21 mouse cellular contexts compared by ENCODE assay signal in genomic region chr11:96431871-96432270, GRCm38 (mm10). TPM values are rescaled to one million over a fixed set of nuclear protein-coding genes. Genes with fewer than 3 reads are reported as not detected.
DNase-seq lines count a peak whose midpoint lies in the region; ATAC-seq and TF ChIP-seq lines count a peak whose summit lies in the region.
"Had no signal": no experiment of that assay in that cellular context is flagged by ENCODE, and none has a peak within 500 bp of the region (broad histone marks: within the 10 kb centered on the region; RNA-seq: fewer than 3 reads in every experiment).

No protein-coding gene starts in this region.

- no peak overlapping the region for H3K9ac ChIP-seq in kidney, postnatal 0 days (ENCODE audit: low read depth, low read length)
- H3K9ac ChIP-seq in limb, embryonic 13.5 days = 0 out of 2 replicates have a peak overlapping the region, but pooled peaks have one; percentile 1
- H3K9ac ChIP-seq in neural tube, embryonic 14.5 days (replicated peaks; ENCODE audit: low read depth, low read length) = no peak overlapping the region
- H3K9ac ChIP-seq: forebrain, embryonic 15.5 days; heart, embryonic 15.5 days; hindbrain, embryonic 13.5 days had no signal

- H3K36me3 ChIP-seq in kidney, postnatal 0 days (ENCODE audit: insufficient read depth, low read length) = no peaks in the 10 kb centered on the region
- H3K36me3 ChIP-seq in limb, embryonic 13.5 days = no peaks in the 10 kb centered on the region
- no peaks in the 10 kb centered on the region for H3K36me3 ChIP-seq in neural tube, embryonic 14.5 days (ENCODE audit: control insufficient read depth, insufficient read depth, low read length)
- H3K36me3 ChIP-seq: forebrain, embryonic 15.5 days; heart, embryonic 10.5 days; heart, embryonic 15.5 days; hindbrain, embryonic 13.5 days had no signal

- H3K27ac ChIP-seq in kidney, postnatal 0 days = no peak overlapping the region
- no peak overlapping the region for H3K27ac ChIP-seq in limb, embryonic 13.5 days
- H3K27ac ChIP-seq in neural tube, embryonic 14.5 days (ENCODE audit: low read depth, low read length) = peak overlapping the region; percentile 45
- H3K27ac ChIP-seq: forebrain, embryonic 15.5 days; heart, embryonic 10.5 days; heart, embryonic 15.5 days; hindbrain, postnatal 0 days had no signal

- H3K4me3 ChIP-seq in kidney, postnatal 0 days (replicated peaks; ENCODE audit: low read depth, low read length) = no peak overlapping the region
- H3K4me3 ChIP-seq in limb, embryonic 13.5 days = no peak overlapping the region
- no peak overlapping the region for H3K4me3 ChIP-seq in neural tube, embryonic 14.5 days (ENCODE audit: low read depth, low read length)
- H3K4me3 ChIP-seq: forebrain, embryonic 15.5 days; heart, embryonic 10.5 days; heart, embryonic 15.5 days; hindbrain, embryonic 13.5 days had no signal

- no peak for TF ChIP-seq CTCF in kidney, postnatal 0 days (IDR thresholded peaks at IDR 0.05; ENCODE audit: low read depth)

- 14% methylated on average over 9 of the region's 9 CpGs for WGBS in kidney, postnatal 0 days
- WGBS in limb, embryonic 13.5 days = 16% methylated on average over 9 of the region's 9 CpGs
- 15% methylated on average over 9 of the region's 9 CpGs for WGBS in neural tube, embryonic 14.5 days

- no peak for ATAC-seq in kidney, postnatal 0 days (replicated peaks; ENCODE audit: low FRiP score, low read depth)
- ATAC-seq in limb, embryonic 13.5 days (ENCODE audit: low FRiP score, low read depth) = no peak
- no peak for ATAC-seq in neural tube, embryonic 14.5 days (ENCODE audit: low read depth)
- ATAC-seq: activated CD4-positive, CD25-positive, alpha-beta regulatory T cell, adult 4 months; forebrain, embryonic 15.5 days; hindbrain, postnatal 0 days; Patski had no signal

- peaks cover 3% of the 10 kb centered on the region for H3K4me1 ChIP-seq in kidney, postnatal 0 days (replicated peaks; ENCODE audit: insufficient read depth, low read length)
- no peaks in the 10 kb centered on the region for H3K4me1 ChIP-seq in limb, embryonic 13.5 days
- H3K4me1 ChIP-seq in neural tube, embryonic 14.5 days (ENCODE audit: control insufficient read depth, insufficient read depth, low read length) = peaks cover 6% of the 10 kb centered on the region; the same call in 1 of the 2 replicates
- H3K4me1 ChIP-seq: forebrain, embryonic 15.5 days; heart, embryonic 15.5 days had no signal

- DNase-seq in embryo, embryonic 10.5 days (ENCODE audit: low spot score) = peak; percentile 61
- DNase-seq in embryo, embryonic 10 days (ENCODE audit: low spot score) = no peak
- DNase-seq in kidney, postnatal 0 days (ENCODE audit: low spot score) = peak; percentile 27
- DNase-seq in kidney, postnatal 10 days = no peak
- no peak for DNase-seq in right cerebral cortex, postnatal 25 days
- no peak for DNase-seq in spleen, adult 12 weeks (ENCODE audit: low spot score)
- DNase-seq: adrenal gland, postnatal 36 days; cerebellum, adult 2 months; cerebellum, postnatal 10 days; gastrocnemius, postnatal 10 days; heart, adult 18-20 months; heart, postnatal 14 days had no signal

- H3K9me3 ChIP-seq in kidney, postnatal 0 days (replicated peaks; ENCODE audit: low read length) = no peaks in the 10 kb centered on the region
- no peaks in the 10 kb centered on the region for H3K9me3 ChIP-seq in limb, embryonic 13.5 days
- no peaks in the 10 kb centered on the region for H3K9me3 ChIP-seq in neural tube, embryonic 14.5 days (ENCODE audit: control insufficient read depth, low read length)
- H3K9me3 ChIP-seq: forebrain, embryonic 15.5 days; heart, embryonic 10.5 days; heart, embryonic 15.5 days; hindbrain, embryonic 13.5 days had no signal

- H3K4me2 ChIP-seq in kidney, postnatal 0 days (ENCODE audit: low read length) = no peak overlapping the region
- H3K4me2 ChIP-seq in limb, embryonic 13.5 days (replicated peaks) = no peak overlapping the region
- H3K4me2 ChIP-seq in neural tube, embryonic 14.5 days (ENCODE audit: low read depth, low read length) = no peak overlapping the region
- H3K4me2 ChIP-seq: forebrain, embryonic 15.5 days; heart, embryonic 15.5 days; hindbrain, embryonic 13.5 days had no signal

- H3K27me3 ChIP-seq in kidney, postnatal 0 days (ENCODE audit: insufficient read depth, low read length) = no peaks in the 10 kb centered on the region
- H3K27me3 ChIP-seq in limb, embryonic 13.5 days = peaks cover 55% of the 10 kb centered on the region
- H3K27me3 ChIP-seq in neural tube, embryonic 14.5 days (ENCODE audit: control insufficient read depth, insufficient read depth, low read length) = no peaks in the 10 kb centered on the region
- H3K27me3 ChIP-seq: forebrain, embryonic 15.5 days; hindbrain, embryonic 13.5 days; Patski had no signal

RNA-seq across cellular contexts. Expression of gene Skap1, which starts 32.5 kb away (rescaled TPM):
- polyA plus RNA-seq in kidney, postnatal 0 days (2015; fragmentation: Nextera tagmentation; extraction: Ambion mirVana) = 7.6 and 8.7 TPM in 2 replicates
- polyA plus RNA-seq in limb, embryonic 13.5 days (2015; fragmentation: Nextera tagmentation; extraction: Ambion mirVana) = 0.61 and 0.72 TPM in 2 replicates
- 9.5 and 10.8 TPM in 2 replicates for polyA plus RNA-seq in neural tube, embryonic 14.5 days (2014; fragmentation: Nextera tagmentation; extraction: Ambion mirVana)

Comparison
In these comparisons a context has a peak if more than half of its experiments do, and no peak if none do; other contexts are left out.
1. DNase-seq: peak in embryo, embryonic 10.5 days (single experiment) and kidney, postnatal 0 days (single experiment); none in embryo, embryonic 10 days (single experiment), kidney, postnatal 10 days (single experiment), right cerebral cortex, postnatal 25 days (single experiment) and spleen, adult 12 weeks (single experiment).